ENCODE assay signal across 8 mouse cellular contexts in the genomic region with DNA sequence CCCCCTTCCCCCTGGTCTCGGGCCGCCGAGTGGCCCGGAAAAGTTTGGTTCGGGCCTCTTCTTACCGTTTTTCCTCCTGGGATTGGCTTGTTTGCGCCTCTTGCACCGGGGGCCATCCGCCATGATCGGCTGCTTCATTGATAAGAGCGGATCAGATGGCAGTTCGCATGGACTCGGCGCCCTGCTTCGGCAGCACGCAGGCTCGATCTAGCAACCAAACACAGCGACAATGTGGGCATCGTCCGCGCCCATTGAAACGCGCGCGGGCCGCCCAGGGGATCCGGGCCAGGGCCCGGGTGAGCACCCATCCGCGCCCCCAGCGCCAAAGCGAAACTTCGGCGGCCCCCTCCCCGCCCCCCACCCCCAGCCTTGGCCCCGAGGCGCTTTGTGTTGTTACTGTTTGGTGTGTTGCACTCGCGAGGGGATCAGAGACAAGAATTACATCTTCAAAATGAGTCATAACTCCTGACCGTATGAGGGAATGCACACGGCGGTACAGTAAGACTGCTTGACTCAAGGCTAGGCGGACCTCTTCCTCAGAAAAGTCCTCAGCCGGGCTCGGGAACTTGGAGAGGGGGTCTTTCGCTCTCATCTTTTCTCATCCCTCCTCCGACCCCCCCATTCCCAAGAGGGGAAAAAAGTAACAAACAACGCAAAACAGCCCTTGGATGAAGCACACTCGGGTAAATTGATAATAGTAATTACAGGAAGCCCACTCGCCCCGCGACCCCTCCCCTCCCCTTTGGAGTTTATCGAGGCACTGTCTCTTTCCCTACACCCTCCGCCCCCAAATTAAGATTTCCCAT. TPM values are rescaled to one million over a fixed set of nuclear protein-coding genes. Genes with fewer than 3 reads are reported as not detected.
DNase-seq lines count a peak whose midpoint lies in the region; ATAC-seq lines count a peak whose summit lies in the region.

No protein-coding gene starts in this region.

- H3K27me3 ChIP-seq in embryonic facial prominence, embryonic 14.5 days (replicated peaks; ENCODE audit: control insufficient read depth, insufficient read depth, low read length): peaks cover 21% of the 10 kb centered on the region

- intact Hi-C loops in heart, postnatal 10 days (cut with DNase I): loop anchor here (2.0 to 10.0 kb wide), 7 partner anchors 73 to 1333 kb away; partner anchors contain the start of gene Gtdc1

- peak; percentile 27 for ATAC-seq in embryonic facial prominence, embryonic 14.5 days (ENCODE audit: low read depth)
- ATAC-seq in megakaryocyte, adult 5-6 weeks (ENCODE audit: poor library complexity, severe bottlenecking): peak; percentile 20

- no peaks in the 10 kb centered on the region for H3K9me3 ChIP-seq in embryonic facial prominence, embryonic 14.5 days (ENCODE audit: control insufficient read depth, low read length)

- H3K4me3 ChIP-seq in embryonic facial prominence, embryonic 14.5 days (ENCODE audit: low read depth, low read length): peak overlapping the region; percentile 71

- H3K4me1 ChIP-seq in embryonic facial prominence, embryonic 14.5 days (ENCODE audit: control insufficient read depth, insufficient read depth, low read length): peaks cover 15% of the 10 kb centered on the region

- peak overlapping the region; percentile 75 for H3K4me2 ChIP-seq in embryonic facial prominence, embryonic 14.5 days (ENCODE audit: low read depth, low read length)

- H3K27ac ChIP-seq in embryonic facial prominence, embryonic 14.5 days (replicated peaks; ENCODE audit: low read depth, low read length): peak overlapping the region; percentile 97

- peak; percentile 65 to 73 for DNase-seq in B cell, adult 2 months
- DNase-seq in Muller cell, postnatal 12 days (ENCODE audit: inconsistent ontology term): peak; percentile 89
- peak; percentile 82 for DNase-seq in embryonic facial prominence, embryonic 14.5 days (ENCODE audit: low spot score)
- DNase-seq in heart, postnatal 10 days: peak; percentile 79 to 80
- DNase-seq in kidney, postnatal 25 days: peak; percentile 55 to 72
- peak; percentile 51 to 64 for DNase-seq in spleen, adult 18-20 months
- DNase-seq in cerebellum, adult 11 months: no peak

- peak overlapping the region; percentile 94 for H3K9ac ChIP-seq in embryonic facial prominence, embryonic 14.5 days (ENCODE audit: low read depth, low read length)

- H3K36me3 ChIP-seq in embryonic facial prominence, embryonic 14.5 days (ENCODE audit: control insufficient read depth, insufficient read depth, low read length): 0 out of 2 replicates have a peak, but pooled peaks cover 14% of the 10 kb centered on the region

- under 1% methylated on average over 48 of the region's 54 CpGs for WGBS in embryonic facial prominence, embryonic 14.5 days

RNA-seq across cellular contexts. Expression of gene Zeb2, which starts 7.0 kb away (rescaled TPM):
- 49.0 and 49.5 TPM in 2 replicates for polyA plus RNA-seq in embryonic facial prominence, embryonic 14.5 days (2014; fragmentation: Nextera tagmentation; extraction: Ambion mirVana)
- total RNA-seq in heart, postnatal 10 days (2021): 10 to 100 TPM; 62.7 to 77.7 TPM
- total RNA-seq in megakaryocyte, adult 5-6 weeks (2015): 288 and 305 TPM in 2 replicates
- 278 and 291 TPM in 2 replicates for total RNA-seq in megakaryocyte, adult 5-6 weeks (2017)
